Mouse (Mus musculus): ENCODE results near the gene Rab5c. TPM values are rescaled to one million over a fixed set of nuclear protein-coding genes. Genes with fewer than 3 reads are reported as not detected.

Gene Rab5c
- total and polyA plus RNA-seq, 2 experiments from 2014 or later: 34.9 to 211 TPM

- peak overlapping the region; percentile 41 for H3K4me3 ChIP-seq (ENCODE audit: low read depth, low read length)
- peak; percentile 92 for DNase-seq
- WGBS: under 1% methylated on average over 27 of the region's 27 CpGs
- H3K36me3 ChIP-seq (ENCODE audit: insufficient read depth): no peaks in the 10 kb centered on the region
- peak; percentile 65 for ATAC-seq
- H3K4me2 ChIP-seq (ENCODE audit: low read depth): peak overlapping the region; percentile 66
- peak; percentile 83 for TF ChIP-seq CTCF (IDR thresholded peaks at IDR 0.05; ENCODE audit: low read depth)
- H3K27me3 ChIP-seq (ENCODE audit: insufficient read depth, low read length): peaks cover 3% of the 10 kb centered on the region; the same call in 1 of the 2 replicates
- peak overlapping the region; percentile 47 for H3K9ac ChIP-seq
- H3K4me1 ChIP-seq (ENCODE audit: insufficient read depth): no peaks in the 10 kb centered on the region; the same call in 1 of the 2 replicates
- no peak overlapping the region for H3K27ac ChIP-seq (ENCODE audit: low read depth, low read length)
- H3K9me3 ChIP-seq (ENCODE audit: low read length): no peaks in the 10 kb centered on the region
Measured at GRCm38 (mm10) chr11:100761547-100762045, 23.6 kb upstream of the Rab5c start.

- Histone ChIP-seq H3K4me3 (ENCODE audit: low read depth, low read length) (peak within 1 kb of the TSS; percentile 58), H3K4me1 (ENCODE audit: insufficient read depth) (no peaks in the 10 kb centered on the region; the same call in 1 of the 2 replicates), H3K36me3 (ENCODE audit: insufficient read depth) (0 out of 2 replicates have a peak, but pooled peaks cover 8% of the 10 kb centered on the region), H3K27me3 (ENCODE audit: insufficient read depth, low read length) (peaks cover 3% of the 10 kb centered on the region; the same call in 1 of the 2 replicates), H3K9ac (peak within 1 kb of the TSS; percentile 70), H3K27ac (ENCODE audit: low read depth, low read length) (peak within 1 kb of the TSS; percentile 59), H3K4me2 (ENCODE audit: low read depth) (peak within 1 kb of the TSS; percentile 74), H3K9me3 (ENCODE audit: low read length) (no peaks in the 10 kb centered on the region)
- ATAC-seq (peak; percentile 86), DNase-seq (peak; percentile 90)
- peak; percentile 66 for TF ChIP-seq CTCF (IDR thresholded peaks at IDR 0.05; ENCODE audit: low read depth)
- 2% methylated on average over 50 of the region's 51 CpGs for WGBS
Measured at GRCm38 (mm10) chr11:100759611-100760233, 21.7 kb upstream of the Rab5c start, which contains the start of gene Kcnh4. TSS of gene Kcnh4 (minus strand) at chr11:100759942.

GRCm38 (mm10) chr11:100758707-100759610, 20.9 kb upstream of the Rab5c start:
- Histone ChIP-seq H3K36me3 (ENCODE audit: insufficient read depth) (peaks cover 15% of the 10 kb centered on the region; the same call in 1 of the 2 replicates), H3K4me3 (ENCODE audit: low read depth, low read length) (peak overlapping the region; percentile 58), H3K9ac (peak overlapping the region; percentile 70), H3K27ac (ENCODE audit: low read depth, low read length) (peak overlapping the region; percentile 59), H3K27me3 (ENCODE audit: insufficient read depth, low read length) (peaks cover 3% of the 10 kb centered on the region; the same call in 1 of the 2 replicates), H3K4me2 (ENCODE audit: low read depth) (peak overlapping the region; percentile 74), H3K4me1 (ENCODE audit: insufficient read depth) (no peaks in the 10 kb centered on the region; the same call in 1 of the 2 replicates), H3K9me3 (ENCODE audit: low read length) (no peaks in the 10 kb centered on the region)
- TF ChIP-seq CTCF (IDR thresholded peaks at IDR 0.05; ENCODE audit: low read depth): no peak; the same call in 1 of the 2 replicates
- DNase-seq (peak; percentile 60), ATAC-seq (peak; percentile 59)
- WGBS: 3% methylated on average over 35 of the region's 35 CpGs

DNA sequence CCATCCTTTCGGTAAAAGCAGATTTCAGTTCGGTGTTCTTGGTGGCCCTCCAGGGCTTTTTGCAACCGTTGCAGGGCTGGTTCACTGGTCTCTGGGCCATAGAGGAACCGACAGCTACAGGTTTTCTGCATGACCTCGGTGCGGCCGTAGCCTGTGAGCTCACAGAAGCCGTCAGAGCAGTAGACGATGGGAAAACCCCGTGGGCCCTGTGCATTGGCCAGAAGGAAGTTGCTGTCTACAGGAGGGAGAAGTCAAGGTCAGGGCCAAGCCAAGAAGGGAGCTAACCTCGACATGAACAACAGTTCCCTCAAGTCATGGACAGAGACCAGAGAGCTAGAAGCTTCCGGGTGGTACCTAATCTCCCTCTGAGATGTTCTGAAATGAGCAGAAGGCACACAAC, 19.6 kb upstream of the Rab5c start:
- Histone ChIP-seq H3K9ac (no peak overlapping the region), H3K4me2 (ENCODE audit: low read depth) (peak overlapping the region; percentile 74; the same call in 1 of the 2 replicates), H3K27ac (ENCODE audit: low read depth, low read length) (no peak overlapping the region), H3K27me3 (ENCODE audit: insufficient read depth, low read length) (peaks cover under 1% of the 10 kb centered on the region; the same call in 1 of the 2 replicates), H3K4me1 (ENCODE audit: insufficient read depth) (no peaks in the 10 kb centered on the region; the same call in 1 of the 2 replicates), H3K36me3 (ENCODE audit: insufficient read depth) (peaks cover 24% of the 10 kb centered on the region), H3K9me3 (ENCODE audit: low read length) (no peaks in the 10 kb centered on the region), H3K4me3 (ENCODE audit: low read depth, low read length) (no peak overlapping the region)
- DNase-seq (no peak), ATAC-seq (no peak)
- TF ChIP-seq CTCF (IDR thresholded peaks at IDR 0.05; ENCODE audit: low read depth): no peak
- 90% methylated on average over 12 of the region's 12 CpGs for WGBS

GRCm38 (mm10) chr11:100756476-100756875, 18.5 kb upstream of the Rab5c start:
- H3K9ac ChIP-seq: no peak overlapping the region
- H3K9me3 ChIP-seq (ENCODE audit: low read length): no peaks in the 10 kb centered on the region
- no peaks in the 10 kb centered on the region for H3K27me3 ChIP-seq (ENCODE audit: insufficient read depth, low read length)
- H3K36me3 ChIP-seq (ENCODE audit: insufficient read depth): peaks cover 32% of the 10 kb centered on the region
- no peak overlapping the region for H3K4me2 ChIP-seq (ENCODE audit: low read depth)
- no peak overlapping the region for H3K27ac ChIP-seq (ENCODE audit: low read depth, low read length)
- ATAC-seq (no peak), DNase-seq (no peak)
- 68% methylated on average over 6 of the region's 6 CpGs for WGBS
- H3K4me3 ChIP-seq (ENCODE audit: low read depth, low read length): no peak overlapping the region
- TF ChIP-seq CTCF (IDR thresholded peaks at IDR 0.05; ENCODE audit: low read depth): no peak
- no peaks in the 10 kb centered on the region for H3K4me1 ChIP-seq (ENCODE audit: insufficient read depth)

- no peak for TF ChIP-seq CTCF (IDR thresholded peaks at IDR 0.05; ENCODE audit: low read depth)
- H3K9ac ChIP-seq: no peak overlapping the region
- H3K27ac ChIP-seq (ENCODE audit: low read depth, low read length): no peak overlapping the region
- WGBS: 81% methylated on average over 3 of the region's 3 CpGs
- no peak overlapping the region for H3K4me3 ChIP-seq (ENCODE audit: low read depth, low read length)
- no peak overlapping the region for H3K4me2 ChIP-seq (ENCODE audit: low read depth)
- DNase-seq (no peak), ATAC-seq (no peak)
- H3K9me3 ChIP-seq (ENCODE audit: low read length): no peaks in the 10 kb centered on the region
- H3K27me3 ChIP-seq (ENCODE audit: insufficient read depth, low read length): no peaks in the 10 kb centered on the region
- H3K4me1 ChIP-seq (ENCODE audit: insufficient read depth): no peaks in the 10 kb centered on the region
- peaks cover 34% of the 10 kb centered on the region for H3K36me3 ChIP-seq (ENCODE audit: insufficient read depth)
Measured at GRCm38 (mm10) chr11:100754693-100755057, 16.7 kb upstream of the Rab5c start.
